Mouse (Mus musculus) MEL (cell line): Measurements from ENCODE around the gene Sarm1. TPM values are rescaled to one million over a fixed set of nuclear protein-coding genes. Genes with fewer than 3 reads are reported as not detected.

Experiments used
- DNase-seq: peaks from one replicate; pipeline ENCODE4 v3.0.0; 2011; ENCODE audit warnings: low read depth, low spot score
- H3K27ac ChIP-seq: 2 replicates; pipeline ENCODE4 v1.5.1; 2012; ENCODE audit warnings: low read depth, mild to moderate bottlenecking, control low read depth, low read length, moderate library complexity; ENCODE audit not compliant: control insufficient read depth
- H3K27me3 ChIP-seq, 2 experiments: fragments of 150-350 bp in 1 of 2; sonication (generic) in 1 of 2; 2 replicates each; pipeline ENCODE4 v1.6.1; 2012; ENCODE audit warnings: low read length in 2 of 2, mild to moderate bottlenecking in 2 of 2, improper control_type of control experiment in 1 of 2, moderate library complexity in 1 of 2; ENCODE audit not compliant: insufficient read depth in 2 of 2, control insufficient read depth in 1 of 2
- H3K36me3 ChIP-seq, 2 experiments: 2 replicates each; pipeline ENCODE4 v1.6.1; 2012 to 2014; ENCODE audit warnings: low read length in 2 of 2, improper control_type of control experiment in 1 of 2, inconsistent platforms in 1 of 2, mild to moderate bottlenecking in 1 of 2; ENCODE audit not compliant: insufficient read depth in 2 of 2, control insufficient read depth in 1 of 2
- H3K4me1 ChIP-seq, 2 experiments: fragments of 150-350 bp in 1 of 2; sonication (generic) in 1 of 2; 2 replicates each; pipeline ENCODE4 v1.6.1; 2012; ENCODE audit warnings: low read length in 2 of 2, improper control_type of control experiment in 1 of 2, mild to moderate bottlenecking in 1 of 2; ENCODE audit not compliant: insufficient read depth in 2 of 2, control insufficient read depth in 1 of 2
- H3K4me3 ChIP-seq, 2 experiments: fragments of 150-350 bp in 1 of 2; sonication (generic) in 1 of 2; 2 replicates each; pipeline ENCODE4 v1.5.1; 2012; ENCODE audit warnings: low read depth in 2 of 2, low read length in 2 of 2, mild to moderate bottlenecking in 2 of 2, moderate library complexity in 2 of 2, control low read depth in 1 of 2, improper control_type of control experiment in 1 of 2; ENCODE audit not compliant: control insufficient read depth in 1 of 2, insufficient read depth in 1 of 2
- H3K79me2 ChIP-seq: 2 replicates; pipeline ENCODE4 v1.6.1; 2012; ENCODE audit warnings: mild to moderate bottlenecking, low read length, moderate library complexity; ENCODE audit not compliant: control insufficient read depth, poor library complexity, insufficient read depth
- H3K9ac ChIP-seq: 2 replicates; pipeline ENCODE4 v1.6.1; 2012; ENCODE audit warnings: low read depth, mild to moderate bottlenecking, control low read depth, low read length, moderate library complexity; ENCODE audit not compliant: control insufficient read depth, poor library complexity, severe bottlenecking
- H3K9me3 ChIP-seq: fragments of 150-350 bp; sonication (generic); replicated peaks from 2 replicates; pipeline ENCODE4 v1.6.1; 2012; ENCODE audit warnings: mild to moderate bottlenecking, low read length, improper control_type of control experiment, moderate library complexity; ENCODE audit not compliant: insufficient read depth
- BHLHE40 ChIP-seq: IDR thresholded peaks from 2 replicates; pipeline ENCODE4 v1.6.1; 2012; ENCODE audit warnings: low read depth, mild to moderate bottlenecking, inconsistent platforms, low read length, improper control_type of control experiment, borderline replicate concordance
- CHD1 ChIP-seq: IDR thresholded peaks from 2 replicates; pipeline ENCODE4 v1.6.1; 2012; ENCODE audit warnings: low read depth, mild to moderate bottlenecking, inconsistent platforms, low read length, improper control_type of control experiment
- CHD2 ChIP-seq: IDR thresholded peaks from 2 replicates; pipeline ENCODE4 v1.6.1; 2011; ENCODE audit warnings: low read length, improper control_type of control experiment
- ETS1 ChIP-seq: IDR thresholded peaks from 2 replicates; pipeline ENCODE4 v1.6.1; 2012; ENCODE audit warnings: low read depth, mild to moderate bottlenecking, inconsistent platforms, low read length, improper control_type of control experiment, moderate library complexity
- GATA1 ChIP-seq: IDR thresholded peaks from 2 replicates; pipeline ENCODE4 v1.6.1; 2011; ENCODE audit warnings: low read depth, low read length, improper control_type of control experiment
- HCFC1 ChIP-seq: IDR thresholded peaks from 2 replicates; pipeline ENCODE4 v1.6.1; 2012; ENCODE audit warnings: low read depth, mild to moderate bottlenecking, inconsistent platforms, low read length, improper control_type of control experiment, moderate library complexity
- JUND ChIP-seq: IDR thresholded peaks from 2 replicates; pipeline ENCODE4 v1.6.1; 2011; ENCODE audit warnings: low read depth, mild to moderate bottlenecking, improper control_type of control experiment, low read length
- MEF2A ChIP-seq: IDR thresholded peaks from 2 replicates; pipeline ENCODE4 v1.6.1; 2014; ENCODE audit warnings: low read depth, mild to moderate bottlenecking, inconsistent platforms, low read length, improper control_type of control experiment; ENCODE audit not compliant: poor library complexity, insufficient replicate concordance, severe bottlenecking; ENCODE audit errors: extremely low read depth
- NELFE ChIP-seq: IDR thresholded peaks from 2 replicates; pipeline ENCODE4 v1.6.1; 2011; ENCODE audit warnings: low read depth, low read length, improper control_type of control experiment
- POLR2AphosphoS5 ChIP-seq: IDR thresholded peaks from 2 replicates; pipeline ENCODE4 v1.6.1; 2012; ENCODE audit warnings: low read depth, borderline replicate concordance, mild to moderate bottlenecking, inconsistent platforms, low read length, moderate library complexity, mixed read lengths
- SIN3A ChIP-seq: IDR thresholded peaks from 2 replicates; pipeline ENCODE4 v1.6.1; 2012; ENCODE audit warnings: low read length, improper control_type of control experiment, inconsistent platforms
- SMC3 ChIP-seq: IDR thresholded peaks from 2 replicates; pipeline ENCODE4 v1.6.1; 2011; ENCODE audit warnings: low read depth, low read length, improper control_type of control experiment
- TAL1 ChIP-seq: IDR thresholded peaks from 2 replicates; pipeline ENCODE4 v1.6.1; 2012; ENCODE audit warnings: mild to moderate bottlenecking, inconsistent platforms, low read length, moderate library complexity, mixed read lengths
- TBP ChIP-seq: IDR thresholded peaks from 2 replicates; pipeline ENCODE4 v1.8.0; 2011; ENCODE audit warnings: low read depth, low read length, improper control_type of control experiment
- USF2 ChIP-seq, 2 experiments: IDR thresholded peaks; 2 replicates each; pipeline ENCODE4 v1.6.1; 2011 to 2012; ENCODE audit warnings: improper control_type of control experiment in 2 of 2, low read length in 2 of 2, borderline replicate concordance in 1 of 2, inconsistent platforms in 1 of 2, low read depth in 1 of 2, mild to moderate bottlenecking in 1 of 2; ENCODE audit not compliant: insufficient read depth in 1 of 2
- ZKSCAN1 ChIP-seq: IDR thresholded peaks from 2 replicates; pipeline ENCODE4 v1.6.1; 2012; ENCODE audit warnings: low read depth, mild to moderate bottlenecking, inconsistent platforms, low read length, improper control_type of control experiment, moderate library complexity
- ZNF384 ChIP-seq: IDR thresholded peaks from 2 replicates; pipeline ENCODE4 v1.6.1; 2012; ENCODE audit warnings: low read depth, mild to moderate bottlenecking, inconsistent platforms, low read length, improper control_type of control experiment
- polyA plus RNA-seq, 2 experiments: library from polyadenylated mRNA; stranded (reverse) in 1 of 2; unstranded in 1 of 2; fragments of >175 nt in 1 of 2; fragments of >200 nt in 1 of 2; gene quantifications; 2 replicates each; pipeline versions ENCODE4 v1.2.1 to v1.2.4; 2012; ENCODE audit warnings: low replicate concordance in 2 of 2, low read depth in 1 of 2; ENCODE audit not compliant: insufficient read length in 2 of 2, insufficient read depth in 1 of 2, missing spikeins in 1 of 2
- total RNA-seq: library from RNA; depleted of rRNA; stranded (reverse); fragments of 300-350 nt; gene quantifications from 2 replicates; pipeline ENCODE4 v1.2.3, GENCODE M21; 2012

Sarm1 gene
- total and polyA plus RNA-seq, 3 experiments: 0.73 to 4.3 TPM; not detected in 1

DNA sequence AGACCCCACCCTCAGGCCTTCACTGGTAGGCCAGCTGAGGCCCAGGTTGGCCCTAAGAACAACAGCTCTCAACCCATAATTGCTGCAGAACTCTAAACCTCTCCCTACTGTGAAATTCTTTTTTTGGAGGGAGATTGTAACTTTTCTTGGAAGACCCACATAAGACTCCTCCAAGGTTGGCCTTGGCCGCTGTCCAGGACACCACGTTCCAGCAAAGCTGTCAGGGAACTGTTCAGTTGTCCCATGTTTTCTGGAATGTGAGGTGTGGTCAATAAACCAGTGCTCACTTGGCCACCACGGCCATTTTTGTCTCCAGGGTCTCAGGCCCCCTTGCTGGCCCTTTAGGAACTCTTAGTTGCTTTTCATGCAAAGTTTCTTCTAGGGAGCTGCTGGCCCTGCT lies 24.3 kb upstream of the Sarm1 start:
- Histone ChIP-seq H3K9ac (no peak overlapping the region), H3K79me2 (no peaks in the 10 kb centered on the region), H3K27ac (no peak overlapping the region), H3K36me3 (peaks cover 0 to 10% of the 10 kb centered on the region in 2 experiments; a peak in 2 of 4 replicates), H3K4me1 (no peaks in the 10 kb centered on the region), H3K4me3 (no peak overlapping the region), H3K9me3 (no peaks in the 10 kb centered on the region), H3K27me3 (no peaks in the 10 kb centered on the region)
- DNase-seq: no peak
- TF ChIP-seq ZKSCAN1 (no peak), ETS1 (no peak), SIN3A (no peak)
- TF ChIP-seq, all 39 proteins: peak for 0

DNA sequence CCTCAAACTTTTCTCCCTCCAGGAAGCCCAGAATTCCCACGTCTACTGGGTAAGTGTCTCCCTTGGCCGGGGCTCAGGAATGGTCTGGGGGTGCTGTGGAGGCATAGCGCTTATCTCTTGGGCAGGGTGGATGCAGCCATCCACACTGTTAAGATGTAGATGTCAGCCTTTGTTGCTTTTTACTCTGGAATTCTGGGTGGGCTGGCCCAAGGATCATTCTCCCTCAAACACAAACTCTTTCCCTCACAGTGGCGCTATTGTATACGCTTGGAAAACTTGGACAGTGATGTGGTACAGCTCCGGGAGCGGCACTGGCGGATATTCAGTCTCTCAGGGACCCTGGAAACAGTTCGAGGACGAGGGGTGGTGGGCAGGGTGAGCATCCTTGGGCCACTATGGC lies 21.4 kb upstream of the Sarm1 start:
- Histone ChIP-seq H3K27me3 (no peaks in the 10 kb centered on the region), H3K9ac (no peak overlapping the region), H3K79me2 (no peaks in the 10 kb centered on the region), H3K27ac (no peak overlapping the region), H3K36me3 (peaks cover 2 to 24% of the 10 kb centered on the region in 2 experiments), H3K4me1 (peaks cover 0 to 5% of the 10 kb centered on the region in 2 experiments; a peak in 1 of 4 replicates), H3K9me3 (no peaks in the 10 kb centered on the region), H3K4me3 (no peak overlapping the region)
- no peak for DNase-seq
- TF ChIP-seq ZNF384 (no peak), HCFC1 (no peak), CHD1 (no peak), TAL1 (no peak), ETS1 (no peak), USF2 (IDR thresholded peaks at IDR 0.05; ENCODE audit: borderline replicate concordance in 1 of 2, insufficient read depth in 1 of 2, low read depth in 1 of 2, low read length in 2 of 2) (no peak), JUND (no peak), BHLHE40 (no peak), MEF2A (no peak), TBP (no peak), GATA1 (no peak), SMC3 (no peak), CHD2 (no peak), POLR2AphosphoS5 (no peak), ZKSCAN1 (no peak), NELFE (no peak)
